Mouse (Mus musculus) heart, postnatal 36 days (tissue): ENCODE data around the gene Pla2g4e. TPM values are rescaled to one million over a fixed set of nuclear protein-coding genes. Genes with fewer than 3 reads are reported as not detected.
A peak's percentile ranks its signal among the peaks of the same experiment; 100 is the strongest.

ENCODE experiments used
- DNase-seq, 2 experiments: peaks; one replicate each; pipeline ENCODE4 v3.0.0; 2021 to 2022
- intact Hi-C: fragments of 180-260 bp; cut with DNase I; formaldehyde crosslinking; loops from one replicate; pipeline ENCODE4 v1.15.1; 2025
- total RNA-seq, 2 experiments: library from RNA; stranded (reverse); gene quantifications; 2 replicates each; pipeline ENCODE4 v1.2.3; 2021

Gene Pla2g4e
- total RNA-seq, 2 experiments from 2014 or later: 3.0 to 3.1 TPM

DNA sequence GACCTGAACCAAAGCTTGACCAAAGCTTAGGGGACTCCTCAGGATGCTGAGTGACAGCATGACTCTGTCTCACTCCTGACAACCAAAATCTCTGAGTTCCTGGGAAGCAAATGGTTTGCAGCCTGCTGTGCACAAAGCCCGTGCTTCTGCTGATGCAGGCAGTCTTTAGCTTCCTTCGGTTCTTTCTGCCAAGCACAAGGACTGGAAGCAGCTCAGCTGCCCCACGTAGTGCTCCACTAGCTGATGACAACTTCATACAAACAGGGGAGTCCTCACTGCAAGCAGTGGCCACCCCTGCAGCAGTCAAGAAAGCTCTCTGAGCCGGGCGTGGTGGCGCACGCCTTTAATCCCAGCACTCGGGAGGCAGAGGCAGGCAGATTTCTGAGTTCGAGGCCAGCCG, 79.7 kb downstream of the Pla2g4e start:
- no peak for DNase-seq
- intact Hi-C loops: no loop called here

DNA sequence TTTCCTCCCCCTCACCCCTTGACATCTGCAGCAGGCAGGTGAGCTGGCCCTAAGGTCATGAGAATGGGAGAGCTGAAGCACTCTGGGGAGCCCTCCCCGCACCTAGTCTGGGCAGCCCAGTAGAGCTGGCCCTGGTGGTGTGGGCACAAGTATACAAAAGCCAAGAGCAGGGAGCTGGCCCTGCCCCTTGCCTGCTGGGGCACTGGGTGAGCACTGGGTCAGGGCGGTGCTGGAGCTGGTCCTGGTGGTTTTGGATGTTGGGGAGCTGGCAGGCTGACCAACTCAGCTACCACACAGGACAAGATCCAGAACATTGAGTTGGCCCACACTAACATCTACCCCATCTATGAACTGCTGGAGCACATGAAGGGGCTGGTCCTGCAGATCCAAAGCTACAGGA, 85.7 kb downstream of the Pla2g4e start:
- no peak for DNase-seq
- intact Hi-C loops: loop anchor here (5.0 kb wide), 1 partner anchor 132 kb away; the partner anchor contains the start of genes Gm28042 and Jmjd7

DNA sequence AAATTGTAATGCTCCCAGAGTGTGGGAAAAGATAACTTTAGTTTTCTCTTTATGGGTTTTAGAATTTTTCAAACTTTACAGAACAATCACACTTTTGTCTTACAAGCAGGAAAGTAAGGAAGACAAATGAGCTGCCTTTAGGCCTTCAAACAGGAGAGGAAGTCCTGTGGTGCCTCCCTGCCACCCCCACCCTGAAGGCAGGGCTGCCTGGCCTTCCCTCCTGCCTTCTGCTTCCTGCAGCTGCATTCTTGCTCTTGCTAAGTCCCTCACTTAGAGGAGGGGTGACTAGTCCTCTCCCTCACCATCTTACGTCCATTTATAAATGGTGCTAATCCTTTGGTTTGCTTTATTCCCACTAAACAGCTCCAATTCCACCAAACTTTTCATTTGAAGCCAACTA, 86.3 kb downstream of the Pla2g4e start:
- intact Hi-C loops: loop anchor here (5.0 kb wide), 1 partner anchor 132 kb away; the partner anchor contains the start of genes Gm28042 and Jmjd7
- no peak for DNase-seq

DNA sequence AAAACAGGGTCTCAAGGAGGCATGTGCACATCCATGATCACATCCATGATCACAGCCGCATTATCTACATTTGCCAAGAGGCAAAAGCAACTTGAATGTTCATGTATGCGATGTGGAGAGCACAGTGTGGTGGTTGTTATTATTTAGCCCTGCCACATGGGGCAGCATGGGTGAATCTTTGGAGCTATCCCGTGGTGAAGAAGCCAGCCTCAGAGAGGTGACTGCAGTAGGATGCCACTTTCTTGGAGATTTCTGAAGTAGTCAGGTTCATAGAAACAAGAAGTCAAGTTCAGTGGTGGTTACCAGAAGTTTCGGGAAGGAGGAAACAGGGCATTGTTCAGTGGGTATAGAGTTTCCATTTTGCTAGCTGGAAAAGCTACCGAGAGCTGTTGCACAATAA, 87.1 kb downstream of the Pla2g4e start:
- no peak for DNase-seq
- intact Hi-C loops: loop anchor here (5.0 kb wide), 1 partner anchor 131 kb away; the partner anchor contains the start of genes Gm28042 and Jmjd7

DNA sequence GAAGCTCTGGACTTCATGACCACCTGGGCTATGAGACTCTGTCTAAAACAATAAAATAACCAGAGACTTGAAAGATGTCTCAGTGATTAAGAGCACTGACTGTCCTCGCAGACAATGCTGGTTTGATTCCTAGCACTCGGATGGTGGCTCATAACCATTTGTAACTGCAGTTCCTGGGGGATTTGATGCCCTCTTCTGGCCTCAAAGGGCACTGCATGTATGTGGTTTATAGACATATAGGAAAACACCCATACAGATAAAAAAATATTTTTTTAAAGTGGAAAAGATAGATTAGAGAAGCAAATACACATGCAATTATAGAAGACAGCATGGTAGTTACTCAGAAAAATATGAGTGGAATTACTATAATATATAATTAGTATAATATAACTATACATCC, 87.5 kb downstream of the Pla2g4e start:
- intact Hi-C loops: loop anchor here (5.0 kb wide), 1 partner anchor 130 kb away; the partner anchor contains the start of genes Gm28042 and Jmjd7

DNA sequence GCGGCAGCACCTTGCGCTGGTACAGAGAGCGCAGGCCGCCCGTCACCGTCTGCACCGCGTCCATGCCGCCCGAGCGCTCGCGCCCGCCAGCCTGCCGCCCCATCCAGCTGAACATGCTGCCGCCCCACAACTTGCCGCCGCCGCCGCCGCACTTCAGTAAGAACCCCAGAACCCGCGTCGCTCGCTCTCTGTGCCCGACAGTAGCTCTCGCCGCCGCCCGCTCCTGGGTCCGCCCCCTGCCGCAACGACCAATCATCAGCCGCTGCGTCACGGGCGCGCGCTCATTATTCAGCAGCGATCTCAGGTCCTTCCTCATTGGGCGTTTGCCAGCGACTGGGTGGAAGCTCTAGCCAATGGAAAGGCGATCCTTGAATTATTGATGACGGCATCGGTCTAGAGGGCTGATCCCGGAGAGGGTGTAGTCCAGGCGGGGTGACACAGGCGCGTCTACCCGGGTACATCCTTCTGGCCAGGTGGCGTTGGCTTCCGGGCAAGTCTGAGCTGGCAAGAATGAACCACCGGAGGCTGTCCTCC, 90.7 kb downstream of the Pla2g4e start, which contains the start of gene Ehd4:
TSS of gene Ehd4 (minus strand) at position 246 of the 534 bp plus-strand sequence.
- peak; percentile 99 for DNase-seq
- intact Hi-C loops: no loop called here

More for the DNA sequence above, 87.5 kb downstream of the Pla2g4e start:
- DNase-seq: no peak

DNA sequence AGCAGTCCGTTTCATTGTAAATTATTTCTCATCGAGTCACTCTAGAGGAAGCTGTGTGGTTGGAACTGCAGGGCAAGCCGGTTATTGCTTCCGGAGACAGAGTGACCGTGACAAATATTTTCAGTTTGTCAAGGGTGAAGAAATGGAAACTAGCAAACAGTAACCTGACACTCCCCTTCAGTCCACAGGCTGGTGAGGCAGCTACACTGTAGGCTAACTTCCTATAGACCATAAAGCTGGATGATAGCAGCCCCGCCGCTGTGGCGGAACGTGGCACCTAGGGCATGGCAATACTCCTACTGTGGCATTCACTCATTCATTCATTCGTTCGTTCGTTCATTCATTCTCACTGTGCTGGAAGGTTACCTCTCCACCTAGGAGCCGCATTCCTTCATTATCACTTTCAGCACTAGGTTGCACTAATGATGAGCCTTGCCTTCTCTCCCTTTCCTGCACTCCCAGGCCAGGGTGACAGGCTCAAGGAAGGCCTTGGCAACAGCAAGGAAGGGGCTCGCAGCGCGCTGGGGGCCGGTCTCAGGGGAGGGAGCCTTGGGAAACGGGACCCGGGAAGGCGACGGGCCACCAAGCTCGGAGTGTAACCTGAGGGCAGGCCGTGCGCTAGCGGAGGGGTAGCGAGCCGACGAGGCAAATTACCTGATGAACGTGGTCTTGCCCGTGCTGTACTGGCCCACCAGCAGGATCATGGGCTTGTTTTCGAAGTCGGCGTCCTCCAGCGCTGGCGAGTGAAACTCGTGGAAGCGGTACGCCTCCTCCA, 91.4 kb downstream of the Pla2g4e start:
- intact Hi-C loops: loop anchor here (2.0 kb wide), 1 partner anchor 57 kb away; no protein-coding TSS in a partner anchor
- DNase-seq: no peak

DNA sequence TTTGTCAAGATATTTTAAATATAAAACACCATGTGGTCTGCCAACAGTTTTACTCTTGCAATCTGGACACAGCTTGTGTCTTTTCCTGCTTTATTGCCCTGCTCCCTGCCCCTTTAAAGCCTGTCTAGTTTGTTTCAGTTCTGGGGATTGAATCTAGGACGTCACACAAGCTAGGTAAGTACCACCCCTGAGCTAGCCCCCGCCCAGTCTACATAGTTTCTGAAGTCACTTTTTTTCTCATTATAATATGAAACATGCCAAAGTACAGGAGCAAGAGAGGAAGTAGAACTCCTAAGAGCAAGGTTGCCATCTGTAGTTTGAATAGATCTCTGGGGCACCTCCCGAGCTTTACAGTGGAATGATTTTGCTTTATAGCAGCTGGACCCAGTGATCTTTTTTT, 94.6 kb downstream of the Pla2g4e start:
- intact Hi-C loops: no loop called here
- no peak for DNase-seq

DNA sequence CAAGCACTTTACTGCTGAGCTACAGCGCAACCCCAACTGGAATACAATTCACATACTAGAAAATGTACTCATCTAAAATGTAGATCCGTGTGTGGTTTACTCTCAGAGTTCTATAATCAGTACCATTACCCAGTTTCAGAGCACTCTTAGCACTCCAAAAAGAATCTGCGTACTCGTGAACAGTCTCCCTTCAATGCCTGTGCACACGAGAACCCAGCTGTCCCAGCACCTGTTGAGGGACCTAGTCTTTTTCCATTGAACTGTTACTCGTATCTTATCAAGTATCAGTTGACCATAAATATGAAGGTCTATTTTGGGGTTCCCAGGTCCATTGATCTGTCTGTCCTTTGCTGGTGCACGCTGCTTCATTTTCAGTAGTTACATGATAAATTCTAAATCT, 95.5 kb downstream of the Pla2g4e start:
- intact Hi-C loops: no loop called here
- no peak for DNase-seq

DNA sequence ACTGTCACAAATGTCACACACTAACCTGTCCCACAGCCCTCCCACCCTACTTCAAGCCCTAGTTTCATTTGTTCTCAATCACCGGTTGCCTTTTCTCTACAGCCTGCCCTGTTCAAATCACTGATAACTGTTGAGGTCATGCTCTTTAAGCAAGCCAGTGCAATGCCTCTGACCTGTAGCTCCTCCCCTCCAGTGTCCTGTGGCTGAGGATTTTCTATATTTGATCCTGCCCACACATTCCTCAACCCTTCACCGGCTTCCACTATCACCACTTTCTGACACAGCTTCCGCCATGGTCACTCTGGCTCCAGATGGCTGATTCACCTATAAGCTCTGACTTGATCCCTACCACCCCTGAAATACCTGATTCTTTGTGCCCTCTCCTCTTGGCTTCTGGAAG, 97.1 kb downstream of the Pla2g4e start:
- intact Hi-C loops: no loop called here
- no peak for DNase-seq

DNA sequence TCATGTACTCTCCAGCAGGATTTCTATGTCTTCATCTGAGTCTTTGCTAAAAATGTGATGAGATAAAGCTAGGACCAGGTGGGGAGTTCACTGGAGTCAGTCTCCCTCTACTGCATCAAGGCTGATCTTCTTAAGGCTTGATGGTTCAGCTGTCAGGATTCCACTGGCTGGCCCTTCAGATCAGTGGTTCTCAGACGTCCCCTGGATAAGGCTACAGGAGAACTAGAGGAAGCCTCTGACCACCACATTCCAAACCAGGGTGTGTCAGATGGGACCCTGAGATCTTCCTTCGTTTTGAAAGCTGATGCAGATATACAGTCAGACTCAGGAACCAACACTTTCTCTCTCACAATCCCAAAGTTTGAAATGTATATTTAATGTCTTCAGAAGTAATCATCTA, 97.8 kb downstream of the Pla2g4e start:
- intact Hi-C loops: no loop called here
- DNase-seq: no peak

DNA sequence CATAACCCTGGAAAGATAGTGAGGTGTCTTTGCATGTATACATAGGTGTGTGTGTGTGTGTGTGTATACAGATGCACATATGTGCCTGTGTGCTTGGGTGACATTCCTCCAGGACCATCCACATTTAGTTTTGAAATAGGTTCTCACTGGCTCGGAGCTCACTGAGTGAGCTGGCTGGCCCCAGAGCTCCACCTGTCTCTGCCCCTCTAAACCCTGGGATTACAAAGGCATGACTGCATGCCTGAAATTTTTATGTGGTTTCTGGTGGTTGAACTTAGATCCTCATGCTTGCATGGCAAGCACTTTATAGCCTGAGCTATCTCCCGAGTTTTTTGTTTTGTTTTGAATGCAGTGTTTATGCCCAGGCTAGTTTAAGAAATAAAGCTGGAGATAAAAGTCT, 98.6 kb downstream of the Pla2g4e start:
- no peak for DNase-seq
- intact Hi-C loops: no loop called here

DNA sequence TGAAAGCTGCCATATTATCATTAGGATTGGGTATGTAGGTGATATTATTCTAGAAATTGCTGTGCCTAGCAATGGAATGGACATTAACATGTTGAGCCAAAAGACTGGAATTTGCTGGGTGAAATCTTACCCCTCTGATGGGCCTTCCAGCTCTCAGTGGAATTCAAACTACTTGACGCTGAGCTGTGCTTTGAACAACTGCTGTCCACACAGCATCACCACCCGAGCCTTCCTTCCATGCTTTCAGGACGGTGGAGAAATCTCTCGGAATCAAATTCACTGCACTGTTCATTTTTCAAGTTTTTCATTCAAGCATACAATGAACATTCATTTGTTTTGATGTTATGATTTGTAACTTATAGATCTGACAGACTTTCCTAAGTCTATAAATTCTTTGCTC, 100.7 kb downstream of the Pla2g4e start:
- intact Hi-C loops: no loop called here
- no peak for DNase-seq

DNA sequence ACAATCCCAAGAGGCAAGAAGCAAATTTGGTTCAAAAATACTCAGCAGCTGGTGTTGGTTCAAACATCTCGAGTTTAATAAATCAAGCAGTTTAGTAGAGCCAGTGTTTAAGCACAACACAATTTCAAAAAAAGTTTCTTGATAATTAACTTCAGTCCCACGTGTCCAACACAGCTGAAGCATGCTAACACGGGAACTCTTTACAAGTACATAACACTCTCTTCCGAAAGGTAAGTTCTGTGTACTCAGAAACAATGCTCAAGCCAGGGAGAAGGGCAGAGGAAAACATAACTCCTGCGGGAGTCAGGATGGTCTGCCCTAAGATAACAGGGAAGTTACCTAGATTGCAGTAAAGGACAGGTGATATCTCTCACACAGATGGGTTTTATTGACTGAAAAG, 102.8 kb downstream of the Pla2g4e start:
- DNase-seq: no peak
- intact Hi-C loops: no loop called here

DNA sequence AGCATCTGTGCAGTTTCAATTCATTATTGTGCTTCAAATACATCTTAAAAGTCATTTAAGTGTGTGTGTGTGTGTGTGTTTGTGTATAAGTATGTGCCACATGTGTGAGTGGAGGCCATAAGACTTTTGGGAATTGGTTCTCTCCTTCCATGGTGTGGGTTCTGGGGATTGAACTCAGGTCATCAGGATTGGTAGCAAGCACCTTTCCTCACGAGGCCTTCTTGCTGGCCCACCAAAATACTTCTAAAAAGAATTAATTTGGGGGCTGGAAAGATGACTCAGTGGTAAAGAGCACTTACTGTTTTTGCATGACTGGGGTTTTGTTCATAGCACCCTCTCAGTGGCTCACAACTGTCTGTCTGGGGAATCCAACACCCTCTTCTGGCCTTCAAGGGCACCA, 103.5 kb downstream of the Pla2g4e start:
- DNase-seq: no peak
- intact Hi-C loops: no loop called here

DNA sequence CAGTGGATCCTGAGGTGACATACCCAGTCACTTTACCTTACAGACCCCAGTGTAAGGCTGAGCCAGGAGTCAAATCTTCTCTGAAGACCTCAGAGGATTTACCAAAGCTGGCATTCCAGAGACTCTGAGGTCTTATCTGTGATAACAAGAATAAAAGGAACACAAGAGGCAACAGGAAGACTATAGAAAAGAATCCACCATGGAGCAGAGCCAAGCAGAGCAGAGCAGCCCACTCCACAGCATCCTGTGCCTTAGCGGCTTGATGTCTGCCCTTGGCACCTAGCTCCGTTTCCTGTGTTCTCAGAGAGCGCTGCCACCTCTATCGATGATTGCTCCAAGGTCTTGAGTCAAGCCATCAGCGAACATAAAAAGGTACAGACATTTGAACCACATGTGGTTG, 104.8 kb downstream of the Pla2g4e start:
- intact Hi-C loops: no loop called here
- DNase-seq: no peak

DNA sequence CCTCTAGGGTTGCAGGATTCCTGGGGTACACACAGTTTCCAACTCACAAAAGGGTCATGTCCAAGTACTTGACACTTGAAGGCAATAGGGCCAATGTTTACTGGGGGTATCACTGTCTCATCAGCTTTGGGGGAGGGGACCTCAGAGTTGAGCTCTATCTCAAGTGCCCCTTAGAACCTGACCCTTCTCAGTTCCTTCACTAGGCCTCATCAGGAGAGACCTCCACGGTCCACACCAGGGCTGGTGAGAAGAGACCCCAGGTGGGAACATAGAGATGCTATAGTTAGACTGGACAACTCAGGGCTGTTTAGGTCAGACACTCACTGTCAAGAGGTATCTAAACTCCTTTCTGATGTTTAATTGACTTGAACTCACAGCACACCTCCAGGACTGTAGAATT, 106.0 kb downstream of the Pla2g4e start:
- intact Hi-C loops: no loop called here

DNA sequence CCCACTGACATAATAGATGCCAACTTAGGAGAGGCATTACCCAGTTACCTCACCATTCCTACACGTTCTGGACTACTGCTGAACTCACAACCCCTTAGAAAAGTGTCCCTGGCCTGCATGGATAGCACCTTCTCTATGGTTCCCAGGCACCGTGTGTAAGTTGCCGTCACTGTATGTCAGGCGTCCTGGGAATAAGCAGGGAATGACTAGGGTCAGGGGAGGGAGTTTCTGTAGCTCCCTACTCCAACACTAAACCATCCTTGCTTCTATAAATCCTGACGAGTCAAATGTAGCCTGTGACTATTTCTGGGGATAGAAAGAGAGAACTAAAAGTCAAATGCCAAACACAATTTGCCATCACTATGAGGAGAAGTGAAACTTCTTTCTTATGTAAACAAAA, 107.9 kb downstream of the Pla2g4e start:
- DNase-seq: no peak
- intact Hi-C loops: no loop called here

More for the DNA sequence above, 106.0 kb downstream of the Pla2g4e start:
- no peak for DNase-seq

DNA sequence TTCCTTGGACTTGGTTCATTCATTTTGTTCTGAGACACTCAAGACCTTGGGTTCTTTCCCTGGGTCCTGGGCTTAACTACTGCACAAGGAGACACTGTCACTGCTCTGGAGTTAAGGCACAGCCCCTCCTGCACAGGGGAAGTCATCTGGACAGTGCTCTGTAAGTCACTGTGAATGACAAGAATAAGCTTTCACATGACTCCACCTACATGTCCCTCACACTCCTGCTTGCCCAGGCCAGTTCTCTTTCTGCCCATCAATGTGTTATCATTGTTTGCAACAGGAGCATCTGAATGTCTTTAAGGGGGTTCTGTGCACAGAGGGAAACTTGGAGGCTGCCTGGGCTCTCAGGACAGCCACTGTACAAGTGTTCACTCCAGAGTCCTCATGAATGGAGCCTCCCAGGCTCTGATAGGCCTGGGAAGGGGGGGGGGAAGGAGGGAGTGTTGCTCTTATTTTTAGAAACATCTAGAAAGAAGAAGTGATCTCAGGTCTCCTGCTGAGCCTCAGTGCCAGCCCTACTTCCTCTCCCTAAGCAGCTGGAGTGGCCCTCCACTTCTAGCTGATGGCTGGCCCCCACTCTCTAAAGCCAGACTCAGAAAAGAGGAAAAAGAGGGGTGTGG, 110.6 kb downstream of the Pla2g4e start:
- intact Hi-C loops: no loop called here
- no peak for DNase-seq

DNA sequence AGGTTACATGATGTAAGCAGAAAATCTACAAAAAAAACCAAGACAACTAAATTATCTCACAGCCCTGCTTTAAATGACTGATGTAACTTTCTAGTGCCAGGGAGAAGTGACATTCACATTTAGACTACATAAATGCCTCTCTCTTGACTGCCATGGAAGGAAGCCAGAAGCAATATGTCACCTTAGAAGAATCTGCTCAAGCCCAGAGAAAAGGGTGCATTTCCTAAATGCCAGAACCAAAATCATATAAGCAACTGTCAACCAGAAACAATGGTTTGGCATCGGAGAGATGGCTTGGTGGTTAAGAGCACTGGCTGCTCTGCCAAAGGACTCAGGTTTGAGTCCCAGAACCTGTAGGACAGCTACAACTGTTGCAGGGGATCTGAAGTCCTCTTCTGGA, 113.3 kb downstream of the Pla2g4e start:
- no peak for DNase-seq
- intact Hi-C loops: no loop called here

DNA sequence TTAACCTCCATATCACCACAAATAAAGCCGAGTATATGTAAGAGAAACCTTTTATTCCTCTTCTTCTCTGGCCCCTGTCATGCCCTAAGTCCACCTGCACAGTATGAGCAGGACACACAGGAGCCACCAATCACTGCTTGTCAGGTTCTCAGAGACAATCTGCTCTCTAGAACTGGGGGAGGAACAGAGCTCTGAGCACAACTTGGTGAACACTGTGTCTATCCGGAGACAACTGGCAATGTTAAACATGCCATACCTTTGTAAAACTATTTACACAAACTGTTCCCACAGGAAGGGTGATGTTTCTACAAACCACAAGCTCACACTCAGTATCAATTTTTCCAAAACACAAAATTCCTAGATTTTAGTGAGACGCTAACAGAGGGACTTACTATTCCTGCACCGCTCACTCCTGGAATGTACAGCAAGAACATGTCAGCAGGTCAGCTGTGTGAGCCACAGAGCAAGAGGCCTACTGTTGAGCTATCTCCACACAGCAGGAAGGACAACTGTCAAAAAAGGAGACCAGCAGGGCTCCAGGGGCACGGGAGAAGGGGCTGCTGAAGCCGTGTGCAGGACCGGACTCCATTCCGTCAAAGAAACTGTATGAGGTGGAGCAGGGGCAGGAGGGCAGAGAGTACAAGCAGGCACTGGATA, 115.8 kb downstream of the Pla2g4e start:
- intact Hi-C loops: loop anchor here (2.0 kb wide), 1 partner anchor 27 kb away; no protein-coding TSS in a partner anchor

More for the DNA sequence above, 115.8 kb downstream of the Pla2g4e start:
- DNase-seq: no peak
